Mouse (Mus musculus): Measurements from ENCODE around the gene Cers6.
A peak's percentile ranks its signal among the peaks of the same experiment; 100 is the strongest.

Gene Cers6

DNA sequence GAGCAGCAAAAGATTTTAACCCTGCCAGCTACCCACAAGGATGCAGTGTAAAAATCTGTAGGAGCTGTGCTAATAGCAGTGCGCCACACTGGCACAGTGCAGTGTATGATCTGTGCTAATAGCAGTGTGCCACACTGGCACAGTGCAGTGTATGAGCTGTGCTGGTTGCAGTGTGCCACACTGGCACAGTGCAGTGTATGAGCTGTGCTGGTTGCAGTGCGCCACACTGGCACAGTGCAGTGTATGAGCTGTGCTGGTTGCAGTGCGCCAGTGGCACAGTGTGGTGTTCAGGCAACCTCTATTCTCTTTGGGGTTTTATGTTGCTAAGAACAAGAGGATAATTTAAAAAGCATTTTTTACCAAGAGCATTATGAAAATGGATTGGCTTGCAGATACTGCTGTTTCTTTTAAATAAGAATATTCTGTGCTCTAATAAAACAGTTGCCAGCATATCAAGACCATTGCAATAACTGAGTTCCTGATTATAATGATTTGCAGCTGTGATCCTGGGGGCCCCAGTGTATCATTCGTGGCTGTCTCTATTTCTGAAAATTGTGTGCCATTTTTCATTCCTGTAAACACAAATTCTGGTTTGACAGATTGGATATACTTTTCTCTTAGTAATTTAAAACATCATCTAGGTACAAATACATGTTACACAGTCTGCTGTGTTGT is 159.5 kb downstream of the Cers6 start:
- no peak for DNase-seq

DNA sequence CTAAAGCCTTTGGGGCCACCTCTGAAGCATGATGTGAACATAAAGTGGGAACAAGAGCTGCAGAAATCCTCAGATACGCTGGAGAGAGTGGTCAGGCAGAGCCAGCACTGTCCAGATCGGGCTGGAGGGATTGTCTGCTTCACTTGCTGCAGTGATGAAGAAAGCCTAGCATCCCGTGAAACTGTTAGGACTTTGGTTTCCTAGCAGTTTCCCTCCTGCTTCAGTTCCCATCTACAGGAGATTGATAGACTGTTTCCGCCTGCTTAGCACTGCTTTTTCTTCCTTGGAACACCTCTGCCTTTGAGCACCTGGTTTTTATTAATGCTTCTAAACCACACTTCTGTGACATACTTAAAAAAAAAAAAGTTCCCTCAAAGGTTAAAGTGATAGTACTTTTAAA is 160.3 kb downstream of the Cers6 start:
- peak; percentile 56 for DNase-seq

- DNase-seq, result no peak
Measured at GRCm38 (mm10) chr2:69024856-69025255, 163.6 kb downstream of the Cers6 start.

DNA sequence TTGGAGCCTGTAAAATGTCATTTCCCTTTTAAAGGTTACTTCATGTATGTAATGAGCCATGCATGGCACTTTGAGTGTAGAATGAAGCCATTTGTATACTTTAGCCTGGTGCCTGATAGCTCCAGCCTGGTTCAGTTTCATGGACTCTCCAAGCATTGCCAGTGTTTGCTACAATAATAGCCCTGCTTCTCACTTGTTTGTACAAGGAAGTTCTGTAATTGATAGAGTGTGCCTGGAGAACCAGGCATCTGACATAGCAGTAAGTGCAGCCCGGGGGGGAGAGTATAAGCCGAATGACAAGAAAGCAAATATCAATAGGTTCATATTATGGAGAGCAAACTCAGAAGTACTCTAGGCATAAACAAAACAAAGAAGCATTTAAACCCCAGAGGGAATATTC is 171.3 kb downstream of the Cers6 start:
- DNase-seq, result no peak

DNA sequence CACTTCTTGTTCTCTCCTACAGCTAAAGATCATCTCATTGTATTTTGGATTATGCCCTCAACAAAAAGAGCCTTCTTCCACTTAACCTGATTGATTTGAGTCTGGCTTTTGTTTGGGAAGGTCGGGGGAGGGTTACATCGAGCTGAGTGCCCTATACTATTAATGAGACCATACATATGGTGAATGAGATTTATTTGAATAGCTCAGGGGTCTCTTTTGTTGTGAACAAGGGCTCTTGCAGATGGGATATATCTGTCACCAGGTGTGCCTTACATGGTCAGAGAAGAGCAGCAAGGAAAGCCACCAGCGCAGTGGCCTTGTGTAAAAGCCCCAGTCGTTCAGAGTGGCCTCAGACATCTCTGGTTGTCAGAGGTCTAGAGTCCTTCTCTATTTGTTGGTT is 174.2 kb downstream of the Cers6 start:
- peak; percentile 14 for DNase-seq

DNA sequence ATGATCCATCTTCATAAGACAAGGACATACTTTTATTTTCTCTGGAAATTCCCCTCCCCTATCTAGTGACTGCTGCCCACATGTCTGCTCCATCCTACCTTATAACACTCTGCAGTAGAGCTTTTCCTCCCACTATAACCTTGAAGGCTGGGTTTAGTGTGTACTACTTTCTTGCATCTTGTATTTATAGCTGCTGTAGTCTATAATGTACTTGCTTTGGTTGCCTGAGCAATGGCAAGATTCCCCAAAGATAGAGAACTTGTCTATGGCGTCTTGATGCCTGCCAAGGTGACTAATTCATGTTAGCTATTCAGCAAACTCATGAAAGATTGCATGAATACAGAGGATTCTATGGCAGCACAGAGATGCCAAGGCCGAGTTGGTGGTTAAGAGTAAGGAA is 176.1 kb downstream of the Cers6 start:
- no peak for DNase-seq

- DNase-seq, result peak; percentile 47
Measured at GRCm38 (mm10) chr2:69042327-69043106, 181.3 kb downstream of the Cers6 start.

GRCm38 (mm10) chr2:69043431-69044118 is 182.3 kb downstream of the Cers6 start:
- DNase-seq, result peak; percentile 69

DNA sequence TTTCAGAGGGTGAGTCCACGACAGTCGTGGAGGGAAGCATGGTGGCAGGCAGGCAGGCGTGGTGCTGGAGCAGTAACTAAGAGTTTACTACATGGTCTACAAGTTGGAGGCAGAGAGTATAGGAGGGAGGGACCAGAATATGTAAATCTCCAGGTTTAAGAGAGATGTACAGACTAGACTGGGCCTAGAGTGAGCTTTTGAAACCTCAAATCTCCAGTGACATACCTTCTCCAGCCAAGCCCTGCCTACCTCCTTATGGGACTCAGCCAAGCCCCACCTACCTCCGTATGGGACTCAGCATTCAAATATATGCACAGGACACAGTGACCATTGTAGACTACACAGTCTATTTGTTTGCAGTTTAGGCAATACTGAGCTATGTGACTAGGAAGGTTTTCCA is 184.7 kb downstream of the Cers6 start:
- DNase-seq, result no peak

- no peak for DNase-seq
Measured at GRCm38 (mm10) chr2:69047297-69047696, 186.1 kb downstream of the Cers6 start.

DNA sequence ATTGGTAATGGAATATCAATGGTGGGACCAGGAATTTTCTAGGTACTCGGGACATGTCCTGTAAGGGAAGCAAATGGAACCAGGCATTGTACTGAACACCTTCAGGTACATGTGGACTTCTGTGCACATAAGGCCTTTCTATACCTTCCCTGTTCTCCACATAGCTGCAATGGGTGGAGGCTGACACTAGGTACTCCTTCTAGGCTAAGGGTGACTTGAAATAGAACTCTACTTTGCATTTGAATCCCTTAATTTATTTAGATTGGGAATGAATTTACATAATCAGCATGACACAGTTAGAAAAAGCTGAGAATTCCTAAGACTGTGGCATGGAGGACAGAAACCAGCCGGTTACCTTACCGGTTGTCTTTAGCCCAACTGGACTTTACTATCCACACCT is 186.6 kb downstream of the Cers6 start:
- no peak for DNase-seq

- DNase-seq, result peak; percentile 11
Measured at GRCm38 (mm10) chr2:69049179-69049578, 187.9 kb downstream of the Cers6 start.

- no peak for DNase-seq
Measured at GRCm38 (mm10) chr2:69050189-69050588, 188.9 kb downstream of the Cers6 start.

DNA sequence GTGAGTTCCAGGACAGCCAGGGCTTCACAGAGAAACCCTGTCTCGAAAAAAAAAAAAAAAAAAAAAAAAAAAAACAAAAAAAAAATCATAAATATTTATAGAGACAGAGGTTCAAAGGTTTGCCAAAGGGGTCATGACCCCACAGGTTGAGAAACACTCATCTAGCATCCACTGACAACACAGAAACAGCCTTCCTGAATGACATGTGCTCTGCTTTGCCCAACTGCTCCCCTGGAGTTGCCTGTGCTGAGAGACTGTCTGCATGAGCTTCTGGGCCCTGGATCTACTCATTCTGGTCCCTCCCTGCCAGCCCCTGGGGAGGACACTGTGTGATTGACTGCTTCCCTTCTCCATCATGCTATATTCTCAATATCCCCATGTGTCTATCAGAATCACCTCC is 190.4 kb downstream of the Cers6 start:
- DNase-seq, result no peak

DNA sequence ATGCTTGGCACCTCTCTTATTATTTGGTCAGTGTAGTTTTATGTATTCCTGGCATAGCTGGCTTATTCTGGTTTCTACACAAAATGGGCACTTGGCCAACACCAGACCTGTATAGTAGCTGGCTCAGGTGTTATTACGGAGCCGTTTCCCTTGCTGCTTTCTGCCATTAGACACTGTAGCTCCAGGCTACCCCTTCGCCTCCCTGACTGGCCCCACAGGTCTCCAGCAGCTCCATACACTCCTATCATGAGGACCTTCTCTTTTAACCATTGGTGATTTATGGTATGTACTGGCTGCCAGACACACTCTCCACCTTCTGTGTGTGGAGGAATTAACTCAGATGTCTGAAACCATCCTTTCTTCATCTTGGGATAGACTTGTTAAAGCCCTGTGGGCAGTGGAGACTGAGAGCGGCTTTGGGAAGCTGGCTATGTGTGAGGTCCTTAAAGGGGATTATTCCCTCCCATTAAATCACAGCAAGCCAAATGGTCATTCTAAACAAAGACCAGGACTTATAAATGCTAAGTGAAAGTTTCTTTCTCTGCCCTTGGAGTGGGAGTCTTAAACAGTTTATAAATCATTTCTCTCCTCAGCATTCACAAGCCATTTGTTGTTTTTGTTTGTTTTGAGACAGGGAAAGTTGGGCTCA is 192.1 kb downstream of the Cers6 start:
- DNase-seq, result no peak

GRCm38 (mm10) chr2:69054279-69054678 is 193.0 kb downstream of the Cers6 start:
- no peak for DNase-seq

DNA sequence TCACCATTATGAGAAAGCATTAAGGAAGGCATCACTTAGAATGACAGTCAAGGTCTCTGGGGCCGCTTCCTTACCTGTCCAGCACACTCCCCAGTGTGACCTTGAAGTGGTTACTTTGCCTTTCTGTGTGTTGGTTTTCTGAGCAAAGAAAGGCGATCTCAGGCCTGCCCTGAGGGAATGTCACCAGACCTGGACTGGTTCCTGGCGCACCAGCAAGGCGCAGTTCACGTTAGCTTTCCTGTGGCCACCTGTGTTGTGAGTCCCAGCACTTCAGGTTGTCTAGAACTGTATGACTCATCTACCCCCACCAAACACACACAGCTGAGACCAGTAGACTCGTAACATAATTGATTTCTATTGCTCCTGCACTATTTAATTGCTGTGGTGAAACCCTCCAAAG is 193.9 kb downstream of the Cers6 start:
- no peak for DNase-seq

GRCm38 (mm10) chr2:69061313-69061712 is 200.1 kb downstream of the Cers6 start:
- no peak for DNase-seq

DNA sequence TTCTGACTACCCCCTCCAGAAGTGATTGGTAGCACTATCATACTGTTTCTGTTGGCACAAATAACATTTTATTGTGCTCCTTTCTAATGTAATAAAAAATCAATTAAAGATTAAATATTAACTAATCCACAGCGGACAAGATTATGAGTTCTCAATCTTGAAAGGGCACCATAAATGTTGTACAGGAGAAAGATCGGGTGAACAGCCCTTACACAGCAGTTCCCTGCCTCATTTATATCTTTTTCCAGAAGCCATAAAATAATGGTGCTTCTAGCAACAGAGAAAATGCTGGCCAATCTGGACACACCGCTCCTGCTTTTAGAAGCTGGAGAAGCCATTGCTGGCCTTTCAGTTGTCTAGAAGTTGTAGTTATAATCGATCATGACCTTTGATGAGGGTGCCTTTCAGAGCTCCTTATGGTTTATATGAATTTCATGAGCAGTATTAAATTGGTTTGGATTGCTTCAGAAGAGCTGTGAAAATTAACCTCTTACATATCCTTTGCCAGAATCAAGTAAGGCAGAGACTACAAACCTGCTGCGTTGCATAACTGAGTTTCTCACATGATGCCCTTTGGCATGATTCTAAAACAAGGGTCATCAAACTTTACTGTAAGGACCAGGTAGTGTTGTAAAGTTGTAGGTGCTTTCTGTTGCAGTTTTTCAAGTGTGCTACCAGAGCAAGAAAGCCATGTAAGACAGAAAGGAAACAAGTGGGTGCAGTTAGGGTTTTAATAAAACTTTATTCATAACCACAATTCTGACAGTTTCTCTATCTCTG is 200.9 kb downstream of the Cers6 start:
- no peak for DNase-seq

GRCm38 (mm10) chr2:69064759-69065158 is 203.5 kb downstream of the Cers6 start:
- DNase-seq, result no peak

GRCm38 (mm10) chr2:69071440-69072235 is 210.4 kb downstream of the Cers6 start:
- DNase-seq, result no peak

DNA sequence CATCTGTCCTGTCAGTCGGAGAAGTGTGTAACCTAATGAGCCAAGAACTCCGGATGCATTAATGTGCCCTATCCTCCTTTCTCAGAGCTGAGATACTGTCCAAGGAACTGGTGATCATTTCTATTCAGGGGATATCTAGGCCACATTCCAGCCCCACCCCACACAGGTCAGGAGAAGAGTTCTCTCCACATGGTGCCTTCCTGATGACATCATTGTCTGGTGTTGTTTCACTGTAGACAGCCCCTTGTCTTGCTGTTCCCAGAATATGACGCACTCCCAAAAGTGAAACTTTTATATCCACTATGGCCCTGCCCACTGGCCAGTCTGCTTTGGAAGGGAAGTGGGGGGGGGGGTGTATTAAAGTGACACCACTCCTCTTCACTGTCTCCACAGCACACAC is 215.9 kb downstream of the Cers6 start:
- DNase-seq, result no peak

All from embryo, embryonic 11 days (tissue).